Mouse (Mus musculus): ENCODE data around the gene Gm17374. TPM values are rescaled to one million over a fixed set of nuclear protein-coding genes. Genes with fewer than 3 reads are reported as not detected.

Gene Gm17374
- not detected in 2 replicates for total RNA-seq (2023)

DNA sequence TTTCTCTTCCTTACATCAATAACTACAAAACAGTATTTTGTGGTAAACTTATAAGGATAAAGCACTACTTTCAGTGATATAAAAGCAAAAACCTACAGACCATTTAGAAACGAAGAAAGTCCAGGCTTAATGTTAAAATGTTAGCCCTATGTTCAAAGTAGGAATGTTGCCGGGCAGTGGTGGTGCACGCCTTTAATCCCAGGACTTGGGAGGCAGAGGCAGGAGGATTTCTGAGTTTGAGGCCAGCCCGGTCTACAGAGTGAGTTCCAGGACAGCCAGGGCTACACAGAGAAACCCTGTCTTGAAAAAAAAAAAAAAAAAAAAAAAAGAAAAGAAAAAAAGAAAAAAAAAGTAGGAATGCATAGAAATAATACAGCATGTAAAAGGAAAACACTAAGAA is at the start of gene Gm17374:
TSS of gene Gm17374 (plus strand) at position 301 of the 400 bp plus-strand sequence.

DNA sequence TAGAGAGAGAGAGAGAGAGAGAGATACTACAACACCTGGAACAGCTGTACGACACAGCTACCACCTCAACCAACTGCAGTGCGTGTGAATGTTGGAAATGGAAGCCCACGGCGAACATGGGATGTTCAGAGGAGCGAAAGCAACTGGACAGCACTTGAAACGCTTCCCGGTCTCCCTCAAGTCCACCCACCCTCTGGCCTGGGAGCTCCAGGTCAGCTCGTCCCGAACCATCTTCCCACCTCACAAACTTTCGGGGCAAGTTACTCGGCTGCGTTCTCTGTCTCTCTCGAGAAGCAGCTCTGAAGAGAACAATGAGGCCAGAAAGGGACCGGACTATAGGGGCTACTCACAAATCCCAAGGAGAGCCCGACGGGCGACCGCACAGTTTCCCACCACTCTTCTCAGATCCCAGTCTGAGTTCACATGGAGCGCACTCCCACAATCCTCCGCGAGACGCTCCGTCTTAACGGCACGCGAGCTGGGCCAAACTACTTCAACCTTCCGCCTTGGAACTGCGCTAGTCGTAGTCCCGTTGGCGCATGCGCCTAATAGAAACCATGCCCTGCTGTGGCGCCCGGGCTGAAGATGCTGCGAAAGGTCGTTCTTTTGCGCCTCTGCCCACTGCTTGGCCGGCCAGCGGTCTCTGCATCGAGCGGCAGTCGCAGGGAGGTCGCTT is 18.4 kb downstream of the Gm17374 start, which contains the start of the genes Esf1 and Ndufaf5:
TSS of gene Esf1 (minus strand) at position 438 of the 676 bp plus-strand sequence.
TSS of gene Ndufaf5 (plus strand) at position 523 of the 676 bp plus-strand sequence.

Other genes starting within 250 kb of the Gm17374 start
- gene Tasp1, start 85.2 kb upstream of the Gm17374 start, total RNA-seq (2023) = 1.9 and 2.6 TPM in 2 replicates
- 7.8 and 10.8 TPM in 2 replicates for gene Esf1, start 18.5 kb downstream of the Gm17374 start, total RNA-seq (2023)
- gene Ndufaf5, start 18.6 kb downstream of the Gm17374 start, total RNA-seq (2023) = 3.7 and 3.9 TPM in 2 replicates
- not detected in 2 replicates for gene Sel1l2, start 237.7 kb downstream of the Gm17374 start, total RNA-seq (2023)
- gene Macrod2, start 243.3 kb downstream of the Gm17374 start, total RNA-seq (2023) = 0.29 and 1.1 TPM in 2 replicates